Mouse (Mus musculus) 3T3-L1 (cell line): ENCODE results near the gene Kcnj12.

Experiments
- DNase-seq: peaks from one replicate; pipeline ENCODE4 v3.0.0-alpha.2; 2015; ENCODE audit warnings: low read depth, low spot score

The Kcnj12 gene

GRCm38 (mm10) chr11:61109707-61110106 lies 87.3 kb downstream of the Kcnj12 start:
- no peak for DNase-seq

GRCm38 (mm10) chr11:61110113-61110512 lies 87.7 kb downstream of the Kcnj12 start:
- no peak for DNase-seq

GRCm38 (mm10) chr11:61110928-61111327 lies 88.6 kb downstream of the Kcnj12 start:
- DNase-seq = no peak

- DNase-seq = no peak
Observed at GRCm38 (mm10) chr11:61111472-61111871, 89.1 kb downstream of the Kcnj12 start.

- DNase-seq = no peak
Observed at GRCm38 (mm10) chr11:61112323-61112995, 90.1 kb downstream of the Kcnj12 start.

GRCm38 (mm10) chr11:61116226-61116625 lies 93.9 kb downstream of the Kcnj12 start:
- DNase-seq = no peak

GRCm38 (mm10) chr11:61119996-61120583 lies 97.7 kb downstream of the Kcnj12 start:
- peak; percentile 83 for DNase-seq
